Mouse (Mus musculus): ENCODE results near the gene Olfr486. TPM values are rescaled to one million over a fixed set of nuclear protein-coding genes. Genes with fewer than 3 reads are reported as not detected.
"Not testable (repeated sequence)": the region's sequence is repeated elsewhere in the genome, so short reads cannot be mapped to it uniquely, and the experiment has no call there.

Gene Olfr486
- not detected in 2 replicates for polyA plus RNA-seq (2014; fragmentation: Nextera tagmentation; extraction: Ambion mirVana)

- H3K36me3 ChIP-seq (ENCODE audit: control insufficient read depth, insufficient read depth, low read length); ATAC-seq (ENCODE audit: insufficient read depth, low FRiP score, low TSS enrichment); H3K4me3 ChIP-seq (ENCODE audit: low read depth, low read length); H3K27ac ChIP-seq (ENCODE audit: low read depth, low read length); H3K9me3 ChIP-seq (ENCODE audit: control insufficient read depth, low read length); H3K27me3 ChIP-seq (ENCODE audit: control insufficient read depth, insufficient read depth, low read length); H3K4me1 ChIP-seq (ENCODE audit: control insufficient read depth, insufficient read depth, low read length); H3K4me2 ChIP-seq (ENCODE audit: low read depth); H3K9ac ChIP-seq (ENCODE audit: low read length); DNase-seq (ENCODE audit: low spot score): not testable (repeated sequence)
- WGBS: 95% methylated on average over 1 of the region's 1 CpGs
Measured at GRCm38 (mm10) chr7:108172642-108173041, at the start of gene Olfr486. Gene Olfr486 (minus strand): TSS chr7:108172742.

DNA sequence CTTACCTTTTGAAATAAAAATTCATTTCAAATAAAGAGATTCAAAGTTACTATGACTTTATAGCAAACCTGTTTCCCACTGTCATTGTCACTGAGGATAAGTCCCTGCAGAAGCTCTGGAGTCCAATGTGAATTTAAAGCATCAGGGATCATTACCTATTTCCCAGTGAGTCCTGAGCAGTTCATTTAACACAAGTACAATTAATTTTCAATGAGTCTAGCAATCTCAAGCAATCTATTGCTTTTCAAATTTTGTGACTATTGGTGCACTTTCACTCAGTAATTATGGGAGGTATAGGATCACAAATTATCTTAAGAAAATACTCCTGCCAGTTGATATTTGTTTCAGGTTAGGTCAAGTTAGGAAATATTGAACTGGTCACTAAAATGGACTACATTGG lies 42.0 kb upstream of the Olfr486 start, which contains the start of gene Olfr487:
Gene Olfr487, minus strand, starts transcription at position 101 of the 400 bp plus-strand sequence.
- H3K4me2 ChIP-seq (ENCODE audit: low read depth); H3K27me3 ChIP-seq (ENCODE audit: control insufficient read depth, insufficient read depth, low read length); H3K9me3 ChIP-seq (ENCODE audit: control insufficient read depth, low read length); H3K27ac ChIP-seq (ENCODE audit: low read depth, low read length); DNase-seq (ENCODE audit: low spot score); H3K9ac ChIP-seq (ENCODE audit: low read length); H3K4me3 ChIP-seq (ENCODE audit: low read depth, low read length); H3K4me1 ChIP-seq (ENCODE audit: control insufficient read depth, insufficient read depth, low read length); H3K36me3 ChIP-seq (ENCODE audit: control insufficient read depth, insufficient read depth, low read length); ATAC-seq (ENCODE audit: insufficient read depth, low FRiP score, low TSS enrichment): not testable (repeated sequence)

GRCm38 (mm10) chr7:108196938-108197337 lies 24.4 kb upstream of the Olfr486 start:
- WGBS: 63% methylated on average over 6 of the region's 6 CpGs
- DNase-seq (ENCODE audit: low spot score) (no peak), ATAC-seq (ENCODE audit: insufficient read depth, low FRiP score, low TSS enrichment) (no peak)
- Histone ChIP-seq H3K27ac (ENCODE audit: low read depth, low read length) (no peak overlapping the region), H3K4me3 (ENCODE audit: low read depth, low read length) (no peak overlapping the region), H3K9ac (ENCODE audit: low read length) (no peak overlapping the region), H3K27me3 (ENCODE audit: control insufficient read depth, insufficient read depth, low read length) (no peaks in the 10 kb centered on the region), H3K36me3 (ENCODE audit: control insufficient read depth, insufficient read depth, low read length) (no peaks in the 10 kb centered on the region), H3K4me1 (ENCODE audit: control insufficient read depth, insufficient read depth, low read length) (no peaks in the 10 kb centered on the region), H3K9me3 (ENCODE audit: control insufficient read depth, low read length) (no peaks in the 10 kb centered on the region), H3K4me2 (ENCODE audit: low read depth) (no peak overlapping the region)

DNA sequence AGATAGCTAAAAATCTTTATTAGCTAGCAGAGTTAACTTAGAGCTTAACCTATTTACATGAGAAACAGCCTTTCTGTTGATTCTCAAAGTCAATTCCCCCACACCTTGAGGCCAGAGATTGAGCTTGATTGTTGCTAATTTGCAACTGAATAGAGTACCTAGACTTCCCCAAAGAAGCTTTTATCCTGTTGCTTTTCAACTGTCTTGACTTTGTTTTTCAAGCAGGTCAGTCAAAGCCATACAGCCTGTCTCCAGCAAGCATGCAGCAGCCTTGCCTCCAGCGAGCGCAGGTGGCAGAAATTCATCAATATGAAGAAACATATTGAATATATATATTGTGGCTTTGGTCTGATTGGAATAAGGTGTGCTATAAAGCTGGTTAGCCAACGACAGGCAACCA lies 23.8 kb upstream of the Olfr486 start:
- H3K36me3 ChIP-seq (ENCODE audit: control insufficient read depth, insufficient read depth, low read length); H3K4me1 ChIP-seq (ENCODE audit: control insufficient read depth, insufficient read depth, low read length); H3K4me2 ChIP-seq (ENCODE audit: low read depth); H3K9me3 ChIP-seq (ENCODE audit: control insufficient read depth, low read length); H3K9ac ChIP-seq (ENCODE audit: low read length); H3K4me3 ChIP-seq (ENCODE audit: low read depth, low read length); ATAC-seq (ENCODE audit: insufficient read depth, low FRiP score, low TSS enrichment); H3K27me3 ChIP-seq (ENCODE audit: control insufficient read depth, insufficient read depth, low read length); DNase-seq (ENCODE audit: low spot score); H3K27ac ChIP-seq (ENCODE audit: low read depth, low read length): not testable (repeated sequence)
- WGBS: 64% methylated on average over 3 of the region's 3 CpGs

- not testable (repeated sequence) for ATAC-seq (ENCODE audit: insufficient read depth, low FRiP score, low TSS enrichment); H3K9me3 ChIP-seq (ENCODE audit: control insufficient read depth, low read length); H3K4me3 ChIP-seq (ENCODE audit: low read depth, low read length); H3K9ac ChIP-seq (ENCODE audit: low read length); H3K36me3 ChIP-seq (ENCODE audit: control insufficient read depth, insufficient read depth, low read length); H3K27ac ChIP-seq (ENCODE audit: low read depth, low read length); H3K27me3 ChIP-seq (ENCODE audit: control insufficient read depth, insufficient read depth, low read length); DNase-seq (ENCODE audit: low spot score); H3K4me2 ChIP-seq (ENCODE audit: low read depth); H3K4me1 ChIP-seq (ENCODE audit: control insufficient read depth, insufficient read depth, low read length)
- 22% methylated on average over 1 of the region's 1 CpGs for WGBS
Measured at GRCm38 (mm10) chr7:108192714-108193113, 20.2 kb upstream of the Olfr486 start.

DNA sequence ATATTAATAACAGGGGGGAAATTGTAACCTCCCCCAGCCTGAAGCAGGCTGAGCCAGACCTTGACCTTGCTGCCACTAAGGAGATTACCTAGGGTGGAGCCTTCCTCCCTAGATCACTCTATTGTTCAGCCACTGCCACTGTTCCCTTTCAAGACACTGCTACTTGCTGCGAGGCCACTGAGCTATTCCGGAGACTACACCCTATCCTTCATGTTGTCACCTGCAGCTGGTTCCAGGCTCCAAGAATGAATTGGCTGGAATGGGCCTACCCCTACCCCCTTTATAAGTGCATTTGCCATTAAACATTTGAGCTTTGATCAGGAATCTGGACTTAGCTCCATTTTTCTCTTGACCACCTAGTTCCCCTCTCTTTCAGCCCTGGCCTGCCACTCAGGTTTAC lies 18.7 kb upstream of the Olfr486 start:
- not testable (repeated sequence) for ATAC-seq (ENCODE audit: insufficient read depth, low FRiP score, low TSS enrichment); H3K4me2 ChIP-seq (ENCODE audit: low read depth); H3K36me3 ChIP-seq (ENCODE audit: control insufficient read depth, insufficient read depth, low read length); H3K9me3 ChIP-seq (ENCODE audit: control insufficient read depth, low read length); H3K27ac ChIP-seq (ENCODE audit: low read depth, low read length); H3K4me3 ChIP-seq (ENCODE audit: low read depth, low read length); H3K9ac ChIP-seq (ENCODE audit: low read length); DNase-seq (ENCODE audit: low spot score); H3K27me3 ChIP-seq (ENCODE audit: control insufficient read depth, insufficient read depth, low read length); H3K4me1 ChIP-seq (ENCODE audit: control insufficient read depth, insufficient read depth, low read length)
- 46% methylated on average over 2 of the region's 2 CpGs for WGBS

GRCm38 (mm10) chr7:108185237-108185636 lies 12.7 kb upstream of the Olfr486 start:
- not testable (repeated sequence) for H3K27ac ChIP-seq (ENCODE audit: low read depth, low read length); H3K4me2 ChIP-seq (ENCODE audit: low read depth); H3K4me3 ChIP-seq (ENCODE audit: low read depth, low read length); H3K9ac ChIP-seq (ENCODE audit: low read length); H3K27me3 ChIP-seq (ENCODE audit: control insufficient read depth, insufficient read depth, low read length); H3K9me3 ChIP-seq (ENCODE audit: control insufficient read depth, low read length); H3K36me3 ChIP-seq (ENCODE audit: control insufficient read depth, insufficient read depth, low read length); H3K4me1 ChIP-seq (ENCODE audit: control insufficient read depth, insufficient read depth, low read length); DNase-seq (ENCODE audit: low spot score); ATAC-seq (ENCODE audit: insufficient read depth, low FRiP score, low TSS enrichment)
- 95% methylated on average over 2 of the region's 2 CpGs for WGBS

DNA sequence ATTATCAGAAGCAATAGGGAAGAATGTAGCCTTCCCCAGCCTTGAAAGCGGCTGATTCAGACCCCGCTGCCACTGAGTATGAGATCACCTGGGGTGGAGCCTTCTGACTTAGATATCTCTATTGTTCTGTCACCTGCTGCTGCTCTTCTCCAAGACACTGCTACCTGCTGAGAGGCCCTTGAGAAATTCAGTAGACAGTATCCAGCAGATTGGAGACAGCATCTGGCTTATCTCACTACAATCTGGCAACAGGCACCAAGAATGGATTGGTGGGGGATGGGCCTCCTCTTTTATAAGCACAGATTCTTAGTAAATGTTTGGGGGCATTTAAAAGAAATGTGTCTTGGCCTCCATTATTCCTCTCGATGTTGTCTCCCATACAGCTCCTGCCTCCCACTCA lies 11.9 kb upstream of the Olfr486 start:
- H3K4me1 ChIP-seq (ENCODE audit: control insufficient read depth, insufficient read depth, low read length); H3K9me3 ChIP-seq (ENCODE audit: control insufficient read depth, low read length); H3K4me3 ChIP-seq (ENCODE audit: low read depth, low read length); H3K27ac ChIP-seq (ENCODE audit: low read depth, low read length); ATAC-seq (ENCODE audit: insufficient read depth, low FRiP score, low TSS enrichment); DNase-seq (ENCODE audit: low spot score); H3K4me2 ChIP-seq (ENCODE audit: low read depth); H3K27me3 ChIP-seq (ENCODE audit: control insufficient read depth, insufficient read depth, low read length); H3K36me3 ChIP-seq (ENCODE audit: control insufficient read depth, insufficient read depth, low read length); H3K9ac ChIP-seq (ENCODE audit: low read length): not testable (repeated sequence)
- 82% methylated on average over 3 of the region's 3 CpGs for WGBS

DNA sequence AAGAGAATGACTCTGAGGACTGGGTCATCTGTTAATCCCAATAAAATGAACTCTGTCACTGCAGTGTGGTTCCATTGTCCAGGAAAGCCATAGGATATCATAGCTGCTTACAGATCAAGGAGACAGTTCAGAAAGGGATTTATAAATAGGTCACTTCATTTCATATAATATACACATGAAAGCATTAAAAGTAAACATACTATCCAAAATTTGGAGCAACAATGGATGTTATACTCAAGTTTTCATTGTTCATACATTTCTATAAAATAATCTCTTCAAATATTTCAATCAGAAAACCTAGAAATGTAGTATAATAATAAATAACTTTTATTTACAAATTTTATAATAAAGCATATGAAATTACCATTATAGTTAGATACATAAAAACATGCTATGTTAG lies 12.8 kb downstream of the Olfr486 start, which contains the start of gene Olfr485:
Gene Olfr485, minus strand, starts transcription at position 101 of the 400 bp plus-strand sequence.
- no peak within 1 kb of the TSS for H3K4me2 ChIP-seq (ENCODE audit: low read depth)
- ATAC-seq (ENCODE audit: insufficient read depth, low FRiP score, low TSS enrichment) (no peak), DNase-seq (ENCODE audit: low spot score) (no peak)
- no peak within 1 kb of the TSS for H3K27ac ChIP-seq (ENCODE audit: low read depth, low read length)
- H3K9ac ChIP-seq (ENCODE audit: low read length): no peak within 1 kb of the TSS
- no peak within 1 kb of the TSS for H3K4me3 ChIP-seq (ENCODE audit: low read depth, low read length)
- no peaks in the 10 kb centered on the region for H3K9me3 ChIP-seq (ENCODE audit: control insufficient read depth, low read length)
- no peaks in the 10 kb centered on the region for H3K4me1 ChIP-seq (ENCODE audit: control insufficient read depth, insufficient read depth, low read length)
- no peaks in the 10 kb centered on the region for H3K36me3 ChIP-seq (ENCODE audit: control insufficient read depth, insufficient read depth, low read length)
- no peaks in the 10 kb centered on the region for H3K27me3 ChIP-seq (ENCODE audit: control insufficient read depth, insufficient read depth, low read length)
